In genomic region chr13:16023070-16024039, GRCm38 (mm10) we compare ENCODE assay signal across 10 mouse cellular contexts. TPM values are rescaled to one million over a fixed set of nuclear protein-coding genes. Genes with fewer than 3 reads are reported as not detected.
DNase-seq lines count a peak whose midpoint lies in the region; ATAC-seq lines count a peak whose summit lies in the region.
"Had no signal": no experiment of that assay in that cellular context is flagged by ENCODE, and none has a peak within 500 bp of the region (broad histone marks: within the 10 kb centered on the region; RNA-seq: fewer than 3 reads in every experiment).

No protein-coding gene starts in this region.

- H3K27me3 ChIP-seq in hindbrain, embryonic 13.5 days = peaks cover 8% of the 10 kb centered on the region
- peaks cover 3% of the 10 kb centered on the region; the same call in 1 of the 2 replicates for H3K27me3 ChIP-seq in midbrain, embryonic 14.5 days (ENCODE audit: control insufficient read depth, insufficient read depth, low read length)

- no peaks in the 10 kb centered on the region for H3K9me3 ChIP-seq in hindbrain, embryonic 13.5 days
- H3K9me3 ChIP-seq in midbrain, embryonic 14.5 days (ENCODE audit: control insufficient read depth, low read length) = no peaks in the 10 kb centered on the region

- 57% methylated on average over 13 of the region's 13 CpGs for WGBS in hindbrain, embryonic 13.5 days
- 55% methylated on average over 13 of the region's 13 CpGs for WGBS in midbrain, embryonic 14.5 days

- DNase-seq in cerebellum, postnatal 36 days = no peak
- DNase-seq in kidney, postnatal 4 days = peak; percentile 5 to 16
- DNase-seq in kidney, adult 8-10 months = no peak
- peak; percentile 60 for DNase-seq in midbrain, embryonic 14.5 days
- no peak for DNase-seq in thymus, adult 18-20 months
- DNase-seq in adrenal gland, postnatal 4 days (ENCODE audit: low spot score in 2 of 2) = no peak

- peaks cover 7% of the 10 kb centered on the region; the same call in 1 of the 2 replicates for H3K4me1 ChIP-seq in hindbrain, embryonic 13.5 days (replicated peaks)
- H3K4me1 ChIP-seq in midbrain, embryonic 14.5 days (ENCODE audit: control insufficient read depth, insufficient read depth, low read length) = no peaks in the 10 kb centered on the region

- peak; percentile 77 for ATAC-seq in cerebellum, adult (ENCODE audit: insufficient number of reproducible peaks, low FRiP score, low TSS enrichment)
- ATAC-seq in hindbrain, embryonic 13.5 days (ENCODE audit: low FRiP score) = peak; percentile 88
- ATAC-seq in midbrain, embryonic 14.5 days (ENCODE audit: low FRiP score, low TSS enrichment) = peak; percentile 80

- H3K9ac ChIP-seq in hindbrain, embryonic 13.5 days = peak overlapping the region; percentile 31; the same call in 1 of the 2 replicates
- H3K9ac ChIP-seq in midbrain, embryonic 14.5 days (replicated peaks; ENCODE audit: low read length) = 0 out of 2 replicates have a peak overlapping the region, but pooled peaks have one; percentile 7
- H3K9ac ChIP-seq: liver, embryonic 14.5 days had no signal

- no peaks in the 10 kb centered on the region for H3K36me3 ChIP-seq in hindbrain, embryonic 13.5 days
- no peaks in the 10 kb centered on the region for H3K36me3 ChIP-seq in midbrain, embryonic 14.5 days (ENCODE audit: control insufficient read depth, insufficient read depth, low read length)

- H3K4me3 ChIP-seq in hindbrain, embryonic 13.5 days = peak overlapping the region; percentile 16; the same call in 1 of the 2 replicates
- H3K4me3 ChIP-seq in midbrain, embryonic 14.5 days (replicated peaks; ENCODE audit: low read depth, low read length) = peak overlapping the region; percentile 5; the same call in 1 of the 2 replicates
- H3K4me3 ChIP-seq: erythroblast, embryonic 14.5 days had no signal

- no peak overlapping the region for H3K27ac ChIP-seq in hindbrain, embryonic 13.5 days
- no peak overlapping the region for H3K27ac ChIP-seq in midbrain, embryonic 14.5 days (replicated peaks; ENCODE audit: low read depth, low read length)
- H3K27ac ChIP-seq: liver, embryonic 14.5 days had no signal

- peak overlapping the region; percentile 39 for H3K4me2 ChIP-seq in hindbrain, embryonic 13.5 days
- H3K4me2 ChIP-seq in midbrain, embryonic 14.5 days (ENCODE audit: low read length) = peak overlapping the region; percentile 37

RNA-seq across cellular contexts. Expression of gene Inhba, which starts 11.7 kb away (rescaled TPM):
- polyA plus RNA-seq in hindbrain, embryonic 13.5 days (2015; fragmentation: Nextera tagmentation; extraction: Ambion mirVana) = 0.56 and 0.78 TPM in 2 replicates
- polyA plus RNA-seq in midbrain, embryonic 14.5 days (2014; fragmentation: Nextera tagmentation; extraction: Ambion mirVana) = 0.36 and 0.45 TPM in 2 replicates
- total RNA-seq in adrenal gland, postnatal 4 days (2021) = 1 to 10 TPM; 3.8 to 6.7 TPM
- polyA plus RNA-seq: erythroblast, embryonic 14.5 days had no signal

Comparison
In these comparisons a context has a peak if more than half of its experiments do, and no peak if none do; other contexts are left out.
1. DNase-seq: peak in kidney, postnatal 4 days (2 of 2) and midbrain, embryonic 14.5 days (single experiment); none in cerebellum, postnatal 36 days (0 of 2), kidney, adult 8-10 months (0 of 2), thymus, adult 18-20 months (0 of 2) and adrenal gland, postnatal 4 days (0 of 2).
2. Peak in every context shown above with its lines, with median percentiles within 50 percentile points of each other: ATAC-seq.